Mouse (Mus musculus) lung, adult 18-20 months (tissue): Measurements from ENCODE around the gene Pdyn.
A peak's percentile ranks its signal among the peaks of the same experiment; 100 is the strongest.

Source experiments
- DNase-seq, 2 experiments: peaks; one replicate each; pipeline ENCODE4 v3.0.0; 2022; ENCODE audit warnings: mixed read lengths in 2 of 2

The Pdyn gene

DNA sequence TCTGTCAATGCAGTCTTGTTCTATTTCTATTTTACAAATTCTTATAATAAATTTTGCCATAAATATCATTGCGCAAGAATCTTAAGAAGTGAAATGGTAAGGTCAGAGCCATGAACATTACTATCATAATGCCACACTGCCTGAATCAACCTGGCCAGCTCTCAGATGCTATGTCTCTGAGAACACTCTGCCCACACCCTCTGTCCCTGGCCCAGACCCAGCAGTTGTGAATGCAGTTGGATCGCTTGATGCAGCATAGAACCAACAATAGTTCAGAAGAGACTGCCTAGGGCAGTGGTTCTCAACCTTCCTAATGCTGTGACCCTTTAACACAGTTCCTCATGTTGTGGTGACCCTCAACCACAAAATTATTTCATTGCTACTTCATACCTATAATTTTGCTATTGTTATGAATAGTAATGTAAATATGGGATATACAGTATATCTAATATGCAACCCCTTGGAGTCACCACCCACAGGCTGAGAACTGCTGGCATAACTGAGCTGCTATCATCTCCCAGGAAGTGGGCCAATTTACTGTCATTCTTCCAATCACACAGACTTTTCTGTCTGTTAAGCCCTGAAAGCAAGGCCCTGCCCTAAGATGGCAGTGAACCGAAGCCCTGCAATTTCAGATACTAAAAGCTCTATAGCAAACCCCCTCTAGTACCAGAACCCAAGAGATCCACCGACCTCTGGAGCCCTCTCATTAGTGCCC lies 45.3 kb downstream of the Pdyn start:
- DNase-seq, result no peak

GRCm38 (mm10) chr2:129653632-129654031 lies 46.0 kb downstream of the Pdyn start:
- DNase-seq, result no peak

- DNase-seq, result peak in 1 of 2 experiments; percentile 51
Measured at GRCm38 (mm10) chr2:129652616-129653015, 47.0 kb downstream of the Pdyn start.
